Comparison of ENCODE assay signal across 16 mouse cellular contexts in the genomic region with DNA sequence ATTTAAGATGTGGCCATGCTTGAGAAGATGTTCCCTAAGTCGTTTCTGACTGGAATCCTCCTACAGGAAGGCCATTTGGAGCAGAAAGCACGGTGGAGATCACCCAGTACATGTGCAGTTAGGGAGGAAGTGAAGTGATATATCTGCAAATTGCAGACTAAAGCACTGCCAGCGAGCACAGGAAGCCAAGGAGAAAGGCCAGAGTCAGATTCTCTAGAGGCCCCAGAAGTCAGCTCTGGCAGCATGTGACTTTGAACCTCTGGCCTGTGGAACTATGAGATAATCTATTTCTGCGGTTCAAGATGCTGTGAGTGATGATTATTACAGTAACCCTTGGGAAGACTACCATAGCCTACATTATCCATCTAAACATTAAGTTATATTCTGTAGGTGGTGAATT.
DNase-seq lines count a peak whose midpoint lies in the region; ATAC-seq lines count a peak whose summit lies in the region.
"Had no signal": no experiment of that assay in that cellular context is flagged by ENCODE, and none has a peak within 500 bp of the region (broad histone marks: within the 10 kb centered on the region; RNA-seq: fewer than 3 reads in every experiment).

No protein-coding gene starts in this region.

- no peaks in the 10 kb centered on the region for H3K4me1 ChIP-seq in kidney, embryonic 15.5 days
- H3K4me1 ChIP-seq: limb, embryonic 15.5 days had no signal

- no peak overlapping the region for H3K4me3 ChIP-seq in kidney, embryonic 15.5 days (replicated peaks)
- H3K4me3 ChIP-seq: left cerebral cortex, adult 2 months; limb, embryonic 15.5 days; midbrain, embryonic 10.5 days had no signal

- H3K27me3 ChIP-seq in kidney, embryonic 15.5 days, result no peaks in the 10 kb centered on the region
- H3K27me3 ChIP-seq: CH12.LX; limb, embryonic 15.5 days; Patski had no signal

- no peak overlapping the region for H3K4me2 ChIP-seq in kidney, embryonic 15.5 days
- H3K4me2 ChIP-seq: limb, embryonic 15.5 days had no signal

- DNase-seq in kidney, adult 11 months, result peak; percentile 13
- peak; percentile 4 for DNase-seq in urinary bladder, postnatal 14 days (ENCODE audit: low spot score)
- no peak for DNase-seq in urinary bladder, adult 2 months (ENCODE audit: low spot score)
- no peak for DNase-seq in left cerebral cortex, adult 11 months (ENCODE audit: low spot score)
- DNase-seq in c-Kit-positive CD71-positive TER-119-positive erythroid progenitor cells, embryonic 14.5 days (ENCODE audit: low spot score), result no peak
- no peak for DNase-seq in neural tube, embryonic 10.5 days (ENCODE audit: extremely low spot score, low spot score)
- DNase-seq: adrenal gland, postnatal 25 days; thymus, postnatal 14 days had no signal

- no peaks in the 10 kb centered on the region for H3K9me3 ChIP-seq in kidney, embryonic 15.5 days (replicated peaks)
- H3K9me3 ChIP-seq: limb, embryonic 15.5 days; midbrain, embryonic 10.5 days had no signal

- H3K9ac ChIP-seq in kidney, embryonic 15.5 days, result no peak overlapping the region
- H3K9ac ChIP-seq: limb, embryonic 15.5 days had no signal

- no peak for ATAC-seq in kidney, embryonic 15.5 days (replicated peaks; ENCODE audit: low FRiP score)
- peak; percentile 51 to 69; a peak in 3 of 4 replicates for ATAC-seq in hematopoietic stem cell, adult 5-6 weeks (replicated peaks in 1 of 2; ENCODE audit: insufficient read depth in 1 of 2, low FRiP score in 2 of 2, low TSS enrichment in 1 of 2, low read depth in 1 of 2, poor library complexity in 2 of 2, severe bottlenecking in 2 of 2)
- ATAC-seq: intestine, embryonic 16.5 days; Patski had no signal

- 52% methylated on average over 4 of the region's 4 CpGs for WGBS in kidney, embryonic 15.5 days

- no peak overlapping the region for H3K27ac ChIP-seq in kidney, embryonic 15.5 days
- H3K27ac ChIP-seq: left cerebral cortex, adult 2 months; limb, embryonic 15.5 days; midbrain, embryonic 10.5 days had no signal

- H3K36me3 ChIP-seq in kidney, embryonic 15.5 days, result no peaks in the 10 kb centered on the region
- H3K36me3 ChIP-seq: limb, embryonic 15.5 days; midbrain, embryonic 10.5 days had no signal

Comparison
In these comparisons a context has a peak if more than half of its experiments do, and no peak if none do; other contexts are left out.
1. DNase-seq: peak in kidney, adult 11 months (single experiment) and urinary bladder, postnatal 14 days (single experiment); none in urinary bladder, adult 2 months (single experiment), left cerebral cortex, adult 11 months (single experiment), c-Kit-positive CD71-positive TER-119-positive erythroid progenitor cells, embryonic 14.5 days (single experiment) and neural tube, embryonic 10.5 days (single experiment).